Mouse (Mus musculus): ENCODE results near the gene C130050O18Rik. TPM values are rescaled to one million over a fixed set of nuclear protein-coding genes. Genes with fewer than 3 reads are reported as not detected.
A peak's percentile ranks its signal among the peaks of the same experiment; 100 is the strongest.

Gene C130050O18Rik
- polyA plus RNA-seq, 1 experiment from 2014 or later = 0.92 TPM

- H3K36me3 ChIP-seq (ENCODE audit: insufficient read depth, low read length) = no peaks in the 10 kb centered on the region
- peak overlapping the region; percentile 44 for H3K27ac ChIP-seq (ENCODE audit: low read length)
- 45% methylated on average over 7 of the region's 7 CpGs for WGBS
- no peak overlapping the region for H3K4me2 ChIP-seq (replicated peaks; ENCODE audit: low read depth, low read length)
- no peak overlapping the region for H3K9ac ChIP-seq (replicated peaks; ENCODE audit: low read length)
- no peak overlapping the region for H3K4me3 ChIP-seq (ENCODE audit: low read length)
- H3K27me3 ChIP-seq (ENCODE audit: insufficient read depth, low read length) = no peaks in the 10 kb centered on the region
- H3K9me3 ChIP-seq (ENCODE audit: low read length) = no peaks in the 10 kb centered on the region
- peaks cover 51% of the 10 kb centered on the region for H3K4me1 ChIP-seq (ENCODE audit: insufficient read depth, low read length)
- ATAC-seq (ENCODE audit: low FRiP score, low TSS enrichment) = no peak
Observed at GRCm38 (mm10) chr5:139432747-139433508, 27.8 kb downstream of the C130050O18Rik start.

- Histone ChIP-seq H3K9ac (replicated peaks; ENCODE audit: low read length) (no peak overlapping the region), H3K27me3 (ENCODE audit: insufficient read depth, low read length) (no peaks in the 10 kb centered on the region), H3K9me3 (ENCODE audit: low read length) (no peaks in the 10 kb centered on the region), H3K27ac (ENCODE audit: low read length) (no peak overlapping the region), H3K4me1 (ENCODE audit: insufficient read depth, low read length) (peaks cover 42% of the 10 kb centered on the region), H3K4me3 (ENCODE audit: low read length) (no peak overlapping the region), H3K36me3 (ENCODE audit: insufficient read depth, low read length) (no peaks in the 10 kb centered on the region), H3K4me2 (replicated peaks; ENCODE audit: low read depth, low read length) (no peak overlapping the region)
- 78% methylated on average over 9 of the region's 9 CpGs for WGBS
- ATAC-seq (ENCODE audit: low FRiP score, low TSS enrichment) = no peak
Observed at GRCm38 (mm10) chr5:139433842-139434568, 28.9 kb downstream of the C130050O18Rik start.

- H3K27me3 ChIP-seq (ENCODE audit: insufficient read depth, low read length) = no peaks in the 10 kb centered on the region
- H3K27ac ChIP-seq (ENCODE audit: low read length) = no peak overlapping the region
- 36% methylated on average over 8 of the region's 8 CpGs for WGBS
- H3K4me1 ChIP-seq (ENCODE audit: insufficient read depth, low read length) = peaks cover 33% of the 10 kb centered on the region
- no peak overlapping the region for H3K4me3 ChIP-seq (ENCODE audit: low read length)
- no peak overlapping the region for H3K4me2 ChIP-seq (replicated peaks; ENCODE audit: low read depth, low read length)
- ATAC-seq (ENCODE audit: low FRiP score, low TSS enrichment) = no peak
- no peaks in the 10 kb centered on the region for H3K36me3 ChIP-seq (ENCODE audit: insufficient read depth, low read length)
- H3K9ac ChIP-seq (replicated peaks; ENCODE audit: low read length) = no peak overlapping the region
- H3K9me3 ChIP-seq (ENCODE audit: low read length) = no peaks in the 10 kb centered on the region
Observed at GRCm38 (mm10) chr5:139434940-139435339, 29.9 kb downstream of the C130050O18Rik start.

GRCm38 (mm10) chr5:139437769-139438168, 32.7 kb downstream of the C130050O18Rik start:
- H3K27me3 ChIP-seq (ENCODE audit: insufficient read depth, low read length) = no peaks in the 10 kb centered on the region
- no peak for ATAC-seq (ENCODE audit: low FRiP score, low TSS enrichment)
- no peak overlapping the region for H3K4me2 ChIP-seq (replicated peaks; ENCODE audit: low read depth, low read length)
- WGBS = 89% methylated on average over 4 of the region's 4 CpGs
- peaks cover 9% of the 10 kb centered on the region for H3K4me1 ChIP-seq (ENCODE audit: insufficient read depth, low read length)
- no peak overlapping the region for H3K4me3 ChIP-seq (ENCODE audit: low read length)
- no peak overlapping the region for H3K9ac ChIP-seq (replicated peaks; ENCODE audit: low read length)
- H3K9me3 ChIP-seq (ENCODE audit: low read length) = no peaks in the 10 kb centered on the region
- no peaks in the 10 kb centered on the region for H3K36me3 ChIP-seq (ENCODE audit: insufficient read depth, low read length)
- no peak overlapping the region for H3K27ac ChIP-seq (ENCODE audit: low read length)

- Histone ChIP-seq H3K27ac (ENCODE audit: low read length) (no peak overlapping the region), H3K4me1 (ENCODE audit: insufficient read depth, low read length) (peaks cover 7% of the 10 kb centered on the region), H3K27me3 (ENCODE audit: insufficient read depth, low read length) (no peaks in the 10 kb centered on the region), H3K36me3 (ENCODE audit: insufficient read depth, low read length) (no peaks in the 10 kb centered on the region), H3K4me2 (replicated peaks; ENCODE audit: low read depth, low read length) (no peak overlapping the region), H3K9ac (replicated peaks; ENCODE audit: low read length) (no peak overlapping the region), H3K4me3 (ENCODE audit: low read length) (no peak overlapping the region), H3K9me3 (ENCODE audit: low read length) (no peaks in the 10 kb centered on the region)
- 86% methylated on average over 12 of the region's 12 CpGs for WGBS
- no peak for ATAC-seq (ENCODE audit: low FRiP score, low TSS enrichment)
Observed at GRCm38 (mm10) chr5:139438440-139438839, 33.4 kb downstream of the C130050O18Rik start.

GRCm38 (mm10) chr5:139440451-139440850, 35.4 kb downstream of the C130050O18Rik start:
- H3K27me3 ChIP-seq (ENCODE audit: insufficient read depth, low read length) = no peaks in the 10 kb centered on the region
- H3K9ac ChIP-seq (replicated peaks; ENCODE audit: low read length) = no peak overlapping the region
- no peak overlapping the region for H3K27ac ChIP-seq (ENCODE audit: low read length)
- WGBS = 85% methylated on average over 5 of the region's 5 CpGs
- ATAC-seq (ENCODE audit: low FRiP score, low TSS enrichment) = no peak
- H3K4me2 ChIP-seq (replicated peaks; ENCODE audit: low read depth, low read length) = no peak overlapping the region
- no peaks in the 10 kb centered on the region for H3K36me3 ChIP-seq (ENCODE audit: insufficient read depth, low read length)
- no peak overlapping the region for H3K4me3 ChIP-seq (ENCODE audit: low read length)
- H3K9me3 ChIP-seq (ENCODE audit: low read length) = no peaks in the 10 kb centered on the region
- no peaks in the 10 kb centered on the region for H3K4me1 ChIP-seq (ENCODE audit: insufficient read depth, low read length)

GRCm38 (mm10) chr5:139440926-139441725, 36.0 kb downstream of the C130050O18Rik start:
- no peak for ATAC-seq (ENCODE audit: low FRiP score, low TSS enrichment)
- Histone ChIP-seq H3K27me3 (ENCODE audit: insufficient read depth, low read length) (no peaks in the 10 kb centered on the region), H3K4me1 (ENCODE audit: insufficient read depth, low read length) (no peaks in the 10 kb centered on the region)

GRCm38 (mm10) chr5:139441726-139442018, 36.6 kb downstream of the C130050O18Rik start:
- Histone ChIP-seq H3K36me3 (ENCODE audit: insufficient read depth, low read length) (no peaks in the 10 kb centered on the region), H3K4me2 (replicated peaks; ENCODE audit: low read depth, low read length) (no peak overlapping the region), H3K4me1 (ENCODE audit: insufficient read depth, low read length) (no peaks in the 10 kb centered on the region), H3K9ac (replicated peaks; ENCODE audit: low read length) (no peak overlapping the region), H3K4me3 (ENCODE audit: low read length) (no peak overlapping the region), H3K9me3 (ENCODE audit: low read length) (no peaks in the 10 kb centered on the region), H3K27me3 (ENCODE audit: insufficient read depth, low read length) (no peaks in the 10 kb centered on the region), H3K27ac (ENCODE audit: low read length) (no peak overlapping the region)
- 95% methylated on average over 2 of the region's 2 CpGs for WGBS
- ATAC-seq (ENCODE audit: low FRiP score, low TSS enrichment) = no peak

More at GRCm38 (mm10) chr5:139440926-139441725, 36.0 kb downstream of the C130050O18Rik start:
- Histone ChIP-seq H3K36me3 (ENCODE audit: insufficient read depth, low read length) (no peaks in the 10 kb centered on the region), H3K9ac (replicated peaks; ENCODE audit: low read length) (no peak overlapping the region), H3K4me2 (replicated peaks; ENCODE audit: low read depth, low read length) (no peak overlapping the region), H3K27ac (ENCODE audit: low read length) (no peak overlapping the region), H3K4me3 (ENCODE audit: low read length) (no peak overlapping the region), H3K9me3 (ENCODE audit: low read length) (no peaks in the 10 kb centered on the region)
- WGBS = 91% methylated on average over 11 of the region's 11 CpGs

- 68% methylated on average over 12 of the region's 12 CpGs for WGBS
- H3K4me3 ChIP-seq (ENCODE audit: low read length) = no peak overlapping the region
- H3K27me3 ChIP-seq (ENCODE audit: insufficient read depth, low read length) = no peaks in the 10 kb centered on the region
- no peaks in the 10 kb centered on the region for H3K4me1 ChIP-seq (ENCODE audit: insufficient read depth, low read length)
- no peaks in the 10 kb centered on the region for H3K36me3 ChIP-seq (ENCODE audit: insufficient read depth, low read length)
- no peak for ATAC-seq (ENCODE audit: low FRiP score, low TSS enrichment)
- no peak overlapping the region for H3K4me2 ChIP-seq (replicated peaks; ENCODE audit: low read depth, low read length)
- no peak overlapping the region for H3K27ac ChIP-seq (ENCODE audit: low read length)
- no peak overlapping the region for H3K9ac ChIP-seq (replicated peaks; ENCODE audit: low read length)
- H3K9me3 ChIP-seq (ENCODE audit: low read length) = no peaks in the 10 kb centered on the region
Observed at GRCm38 (mm10) chr5:139442428-139442827, 37.3 kb downstream of the C130050O18Rik start.
